Comparison of ENCODE assay signal across 26 mouse cellular contexts in genomic region chr19:29239513-29240235, GRCm38 (mm10). TPM values are rescaled to one million over a fixed set of nuclear protein-coding genes. Genes with fewer than 3 reads are reported as not detected.
DNase-seq lines count a peak whose midpoint lies in the region; ATAC-seq and TF ChIP-seq lines count a peak whose summit lies in the region.
"Had no signal": no experiment of that assay in that cellular context is flagged by ENCODE, and none has a peak within 500 bp of the region (broad histone marks: within the 10 kb centered on the region; RNA-seq: fewer than 3 reads in every experiment).

No protein-coding gene starts in this region.

- peaks cover 61% of the 10 kb centered on the region for H3K4me1 ChIP-seq in liver, embryonic 15.5 days (replicated peaks)
- peaks cover 47% of the 10 kb centered on the region for H3K4me1 ChIP-seq in liver, postnatal 0 days (ENCODE audit: insufficient read depth)
- peaks cover 33% of the 10 kb centered on the region; the same call in 1 of the 2 replicates for H3K4me1 ChIP-seq in small intestine, adult 2 months (ENCODE audit: control insufficient read depth, insufficient read depth, insufficient read length, low read length)
- peaks cover 9% of the 10 kb centered on the region; the same call in 1 of the 2 replicates for H3K4me1 ChIP-seq in hindbrain, embryonic 13.5 days (replicated peaks)
- H3K4me1 ChIP-seq: stomach, embryonic 15.5 days had no signal

- H3K27me3 ChIP-seq in liver, embryonic 15.5 days, result no peaks in the 10 kb centered on the region
- no peaks in the 10 kb centered on the region for H3K27me3 ChIP-seq in liver, postnatal 0 days (ENCODE audit: insufficient read depth, low read length)
- no peaks in the 10 kb centered on the region for H3K27me3 ChIP-seq in small intestine, adult 2 months (ENCODE audit: control insufficient read depth, insufficient read depth, low read length)
- no peaks in the 10 kb centered on the region for H3K27me3 ChIP-seq in hindbrain, embryonic 13.5 days
- H3K27me3 ChIP-seq: embryonic facial prominence, embryonic 13.5 days; limb, embryonic 13.5 days; lung, embryonic 15.5 days; stomach, embryonic 15.5 days had no signal

- no peak for TF ChIP-seq CTCF in liver, postnatal 0 days (IDR thresholded peaks at IDR 0.05; ENCODE audit: low read depth)
- no peak for TF ChIP-seq CTCF in small intestine, adult 2 months (IDR thresholded peaks at IDR 0.05; ENCODE audit: extremely low read depth, insufficient read length, insufficient replicate concordance, low read depth, low read length)

- 0 out of 2 replicates have a peak overlapping the region, but pooled peaks have one; percentile 14 for H3K27ac ChIP-seq in liver, embryonic 15.5 days (replicated peaks)
- H3K27ac ChIP-seq in liver, postnatal 0 days (ENCODE audit: low read depth), result peak overlapping the region; percentile 24; the same call in 1 of the 2 replicates
- peak overlapping the region; percentile 3 for H3K27ac ChIP-seq in small intestine, adult 2 months (ENCODE audit: insufficient read depth, low read depth, low read length)
- no peak overlapping the region for H3K27ac ChIP-seq in hindbrain, embryonic 13.5 days
- H3K27ac ChIP-seq: embryonic facial prominence, embryonic 13.5 days; hindbrain, embryonic 10.5 days; limb, embryonic 13.5 days; liver, embryonic 14.5 days; lung, embryonic 15.5 days; stomach, embryonic 15.5 days had no signal

- H3K9me3 ChIP-seq in liver, embryonic 15.5 days (replicated peaks), result no peaks in the 10 kb centered on the region
- no peaks in the 10 kb centered on the region for H3K9me3 ChIP-seq in liver, postnatal 0 days (ENCODE audit: low read length)
- no peaks in the 10 kb centered on the region for H3K9me3 ChIP-seq in hindbrain, embryonic 13.5 days
- H3K9me3 ChIP-seq: embryonic facial prominence, embryonic 13.5 days; hindbrain, embryonic 10.5 days; limb, embryonic 13.5 days; lung, embryonic 15.5 days; stomach, embryonic 15.5 days had no signal

- H3K4me3 ChIP-seq in liver, embryonic 15.5 days (replicated peaks), result no peak overlapping the region
- H3K4me3 ChIP-seq in liver, postnatal 0 days (ENCODE audit: low read depth, low read length), result no peak overlapping the region
- no peak overlapping the region for H3K4me3 ChIP-seq in small intestine, adult 2 months (ENCODE audit: low read depth, low read length)
- no peak overlapping the region for H3K4me3 ChIP-seq in hindbrain, embryonic 13.5 days
- H3K4me3 ChIP-seq: embryonic facial prominence, embryonic 13.5 days; hindbrain, embryonic 10.5 days; limb, embryonic 13.5 days; lung, embryonic 15.5 days; stomach, embryonic 15.5 days had no signal

- no peak for TF ChIP-seq EP300 in liver, postnatal 0 days (IDR thresholded peaks at IDR 0.05; ENCODE audit: low read depth)

- DNase-seq in liver, result no peak
- no peak for DNase-seq in liver, postnatal 0 days
- no peak for DNase-seq in ovary, postnatal 10 days (ENCODE audit: low spot score)
- DNase-seq: adrenal gland, postnatal 14 days; cerebellum, adult 18-20 months; cerebellum, postnatal 10 days; forebrain, postnatal 0 days; heart, postnatal 14 days; kidney, adult 11 months; kidney, postnatal 25 days; lung, postnatal 4 days; midbrain, embryonic 14.5 days; right cerebral cortex, postnatal 4 days; thymus, adult 18-20 months; thymus, postnatal 36 days had no signal

- H3K9ac ChIP-seq in liver, embryonic 15.5 days, result no peak overlapping the region
- H3K9ac ChIP-seq in liver, postnatal 0 days (replicated peaks), result no peak overlapping the region
- H3K9ac ChIP-seq in hindbrain, embryonic 13.5 days, result no peak overlapping the region
- H3K9ac ChIP-seq: embryonic facial prominence, embryonic 13.5 days; forebrain, postnatal 0 days; limb, embryonic 13.5 days; liver, embryonic 14.5 days; lung, embryonic 15.5 days; stomach, embryonic 15.5 days had no signal

- TF ChIP-seq POLR2A in small intestine, adult 2 months (IDR thresholded peaks at IDR 0.05; ENCODE audit: low read depth, low read length), result no peak

- no peak for ATAC-seq in liver, embryonic 15.5 days (ENCODE audit: insufficient read depth)
- ATAC-seq in liver, postnatal 0 days, result peak; percentile 36; the same call in 1 of the 2 replicates
- ATAC-seq in hindbrain, embryonic 13.5 days (ENCODE audit: low FRiP score), result no peak
- ATAC-seq in cerebellum, adult (ENCODE audit: insufficient number of reproducible peaks, low FRiP score, low TSS enrichment), result no peak
- ATAC-seq: forebrain, postnatal 0 days; hindbrain, embryonic 16.5 days had no signal

- 60% methylated on average over 7 of the region's 7 CpGs for WGBS in liver, embryonic 15.5 days (ENCODE audit: insufficient replicate concordance)
- 53% methylated on average over 7 of the region's 7 CpGs for WGBS in liver, postnatal 0 days (ENCODE audit: insufficient replicate concordance)
- 42% methylated on average over 7 of the region's 7 CpGs for WGBS in small intestine, adult 2 months
- 81% methylated on average over 7 of the region's 7 CpGs for WGBS in hindbrain, embryonic 13.5 days

- H3K4me2 ChIP-seq in liver, embryonic 15.5 days, result no peak overlapping the region
- H3K4me2 ChIP-seq in liver, postnatal 0 days (ENCODE audit: low read depth, low read length), result no peak overlapping the region
- H3K4me2 ChIP-seq in hindbrain, embryonic 13.5 days, result no peak overlapping the region
- H3K4me2 ChIP-seq: embryonic facial prominence, embryonic 13.5 days; limb, embryonic 13.5 days; lung, embryonic 15.5 days; stomach, embryonic 15.5 days had no signal

- no peaks in the 10 kb centered on the region for H3K36me3 ChIP-seq in liver, embryonic 15.5 days (replicated peaks)
- no peaks in the 10 kb centered on the region for H3K36me3 ChIP-seq in liver, postnatal 0 days (replicated peaks; ENCODE audit: insufficient read depth, low read length)
- H3K36me3 ChIP-seq in small intestine, adult 2 months (ENCODE audit: control insufficient read depth, insufficient read depth, low read length), result no peaks in the 10 kb centered on the region
- no peaks in the 10 kb centered on the region for H3K36me3 ChIP-seq in hindbrain, embryonic 13.5 days
- H3K36me3 ChIP-seq: embryonic facial prominence, embryonic 13.5 days; hindbrain, embryonic 10.5 days; limb, embryonic 13.5 days; lung, embryonic 15.5 days; stomach, embryonic 15.5 days had no signal

RNA-seq across cellular contexts. Expression of gene Jak2, which starts 12.0 kb away (rescaled TPM):
- polyA plus RNA-seq in liver, embryonic 15.5 days (2015; fragmentation: Nextera tagmentation; extraction: Ambion mirVana), result 11.4 and 11.8 TPM in 2 replicates
- polyA plus RNA-seq in liver, postnatal 0 days (2015; fragmentation: Nextera tagmentation; extraction: Ambion mirVana), result 5.6 and 6.0 TPM in 2 replicates
- polyA plus RNA-seq in small intestine, adult 2 months (2012; rRNA removed), result 4.0 and 14.5 TPM in 2 replicates
- polyA plus RNA-seq in hindbrain, embryonic 13.5 days (2015; fragmentation: Nextera tagmentation; extraction: Ambion mirVana), result 12.1 and 12.3 TPM in 2 replicates
